Comparison of ENCODE assay signal across 15 mouse cellular contexts in genomic region chr1:22939816-22940215, GRCm38 (mm10).
DNase-seq lines count a peak whose midpoint lies in the region.
"Had no signal": no experiment of that assay in that cellular context is flagged by ENCODE, and none has a peak within 500 bp of the region (broad histone marks: within the 10 kb centered on the region; RNA-seq: fewer than 3 reads in every experiment).

No protein-coding gene starts in this region.

- intact Hi-C loops in left cerebral cortex, postnatal 36 days (cut with DNase I): loop anchor here (2.0 kb wide), 1 partner anchor 133 kb away; no protein-coding TSS in a partner anchor

- DNase-seq in frontal cortex, postnatal 36 days (ENCODE audit: low spot score in 2 of 2): peak; percentile 31 to 48
- DNase-seq in frontal cortex, postnatal 10 days (ENCODE audit: low spot score in 2 of 2): no peak
- peak; percentile 74 for DNase-seq in right cerebral cortex, adult 18-20 months
- DNase-seq in right cerebral cortex, postnatal 10 days (ENCODE audit: low spot score in 2 of 2): no peak
- peak; percentile 85 for DNase-seq in brain, adult 2 months (ENCODE audit: low read depth, low spot score)
- DNase-seq in left cerebral cortex, postnatal 36 days (ENCODE audit: low spot score in 2 of 2): peak; percentile 24 to 39
- no peak for DNase-seq in lung, postnatal 4 days
- DNase-seq: adrenal gland, adult 2 months; adrenal gland, postnatal 36 days; cerebellum, adult 11 months; cerebellum, adult 8-10 months; cerebellum, postnatal 14 days; embryo, embryonic 11 days; gastrocnemius, postnatal 10 days; heart, postnatal 36 days had no signal

Comparison
In these comparisons a context has a peak if more than half of its experiments do, and no peak if none do; other contexts are left out.
1. DNase-seq: peak in frontal cortex, postnatal 36 days (2 of 2), right cerebral cortex, adult 18-20 months (single experiment), brain, adult 2 months (single experiment) and left cerebral cortex, postnatal 36 days (2 of 2); none in frontal cortex, postnatal 10 days (0 of 2), right cerebral cortex, postnatal 10 days (0 of 2) and lung, postnatal 4 days (0 of 2).